Mouse (Mus musculus): ENCODE measurements around the gene Tceanc2.

Gene Tceanc2

DNA sequence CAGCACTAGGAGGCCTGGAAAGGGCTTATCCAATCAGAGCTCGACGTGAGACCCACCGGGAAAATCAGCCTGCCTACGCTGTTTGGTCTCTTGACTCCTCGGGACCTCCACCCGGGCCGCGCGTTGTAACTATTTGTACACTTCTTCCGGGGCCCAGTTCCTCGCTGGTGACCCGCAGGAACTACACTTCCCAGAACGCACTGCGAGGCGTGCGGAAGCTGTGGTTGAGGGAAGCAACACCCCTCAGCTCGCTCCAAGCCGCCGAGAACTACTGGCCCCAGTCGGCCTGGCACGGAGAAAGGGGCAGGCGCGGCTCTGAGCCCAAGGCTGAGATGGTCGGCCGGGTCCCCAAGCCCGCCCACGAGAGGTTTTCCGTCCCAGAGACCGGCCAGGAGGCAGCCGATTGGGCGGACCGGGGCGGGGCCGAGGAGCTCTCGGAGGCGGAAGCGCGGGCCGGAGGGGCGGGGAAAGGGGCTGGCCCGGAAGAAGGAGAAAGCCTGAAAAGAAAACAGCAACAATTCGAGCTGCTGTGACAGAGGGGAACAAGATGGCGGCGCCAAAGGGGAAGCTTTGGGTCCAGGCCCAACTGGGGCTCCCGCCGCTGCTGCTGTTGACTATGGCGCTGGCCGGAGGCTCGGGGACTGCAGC, 610 bp downstream of the Tceanc2 start, which contains the start of gene Tmem59:
Gene Tmem59 (plus strand): TSS at position 218 of the 648 bp plus-strand sequence.
- peak; percentile 96 to 98 for DNase-seq (ENCODE audit: low spot score in 2 of 2)

GRCm38 (mm10) chr4:107177506-107177905, 1.4 kb downstream of the Tceanc2 start:
- peak in 1 of 2 experiments; percentile 28 for DNase-seq (ENCODE audit: low spot score in 2 of 2)

DNA sequence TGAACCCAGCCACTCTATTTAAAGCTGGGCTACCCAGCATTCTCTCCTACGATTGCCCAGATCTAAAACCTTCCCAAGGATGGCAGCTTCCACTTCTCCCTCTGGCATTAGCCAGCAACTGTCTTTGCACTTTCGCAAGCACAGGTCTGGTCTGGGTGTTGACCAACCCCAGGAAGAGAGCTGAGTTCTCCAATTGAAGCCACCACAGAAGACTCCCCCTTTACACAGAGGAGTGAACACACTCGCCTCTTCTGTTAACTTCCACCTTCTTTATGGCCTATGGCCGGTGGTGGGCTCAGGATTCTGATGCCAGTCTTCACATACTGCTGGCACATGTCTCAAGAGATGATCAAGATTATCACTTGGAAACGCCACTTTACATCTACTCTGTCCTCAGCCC, 11.1 kb downstream of the Tceanc2 start:
- DNase-seq (ENCODE audit: low spot score in 2 of 2) = no peak

- no peak for DNase-seq (ENCODE audit: low spot score in 2 of 2)
Measured at GRCm38 (mm10) chr4:107166700-107167099, 12.2 kb downstream of the Tceanc2 start.

GRCm38 (mm10) chr4:107163756-107164587, 14.9 kb downstream of the Tceanc2 start:
- peak; percentile 40 to 76 for DNase-seq (ENCODE audit: low spot score in 2 of 2)

GRCm38 (mm10) chr4:107163341-107163740, 15.6 kb downstream of the Tceanc2 start:
- DNase-seq (ENCODE audit: low spot score in 2 of 2) = no peak

- DNase-seq (ENCODE audit: low spot score in 2 of 2) = no peak
Measured at GRCm38 (mm10) chr4:107160181-107160580, 18.7 kb downstream of the Tceanc2 start.

- no peak for DNase-seq (ENCODE audit: low spot score in 2 of 2)
Measured at GRCm38 (mm10) chr4:107159166-107159773, 19.6 kb downstream of the Tceanc2 start.

GRCm38 (mm10) chr4:107156983-107157401, 21.9 kb downstream of the Tceanc2 start:
- no peak for DNase-seq (ENCODE audit: low spot score in 2 of 2)

- no peak for DNase-seq (ENCODE audit: low spot score in 2 of 2)
Measured at GRCm38 (mm10) chr4:107152571-107152970, 26.3 kb downstream of the Tceanc2 start.

DNA sequence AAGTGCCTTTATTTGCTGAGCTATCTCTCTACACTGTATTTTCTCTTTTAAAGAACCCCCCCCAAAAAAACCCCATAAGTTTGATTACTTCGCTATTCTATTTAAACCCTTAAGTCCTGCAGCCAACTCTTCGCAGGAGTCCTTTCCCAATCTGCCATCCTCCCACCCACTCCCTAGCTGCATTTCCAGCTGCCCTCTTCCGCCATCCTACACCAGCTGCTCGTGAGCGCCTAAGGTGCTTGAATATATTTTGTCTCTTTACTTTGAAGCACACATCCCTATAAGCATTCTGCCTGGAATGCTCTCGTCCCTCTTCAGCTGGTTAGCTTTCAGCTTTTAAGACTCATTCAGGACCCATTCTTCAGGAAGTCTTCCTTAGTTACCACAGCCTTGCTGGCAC, 27.9 kb downstream of the Tceanc2 start:
- DNase-seq (ENCODE audit: low spot score in 2 of 2) = no peak

DNA sequence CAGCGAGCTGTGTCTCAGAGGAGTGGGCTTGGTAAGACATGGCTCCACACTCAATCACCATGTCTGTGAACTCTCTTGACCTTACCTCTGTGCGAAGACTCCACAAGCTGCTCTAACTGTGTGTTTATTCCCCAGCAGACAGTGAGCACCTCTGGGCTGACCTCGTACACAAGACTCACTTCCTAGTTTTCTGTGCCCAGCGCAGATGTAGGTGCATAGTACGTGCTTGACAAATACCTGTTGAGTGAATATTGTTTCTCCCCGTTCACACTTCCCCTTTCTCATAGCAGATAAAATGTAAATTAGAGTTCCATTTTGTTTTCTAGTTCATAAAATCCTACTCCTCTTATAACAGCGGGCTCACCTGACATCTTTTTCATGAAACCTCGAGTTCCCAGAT, 35.4 kb downstream of the Tceanc2 start:
- no peak for DNase-seq (ENCODE audit: low spot score in 2 of 2)

- no peak for DNase-seq (ENCODE audit: low spot score in 2 of 2)
Measured at GRCm38 (mm10) chr4:107139836-107140631, 38.9 kb downstream of the Tceanc2 start.

GRCm38 (mm10) chr4:107138948-107139835, 39.7 kb downstream of the Tceanc2 start:
- no peak for DNase-seq (ENCODE audit: low spot score in 2 of 2)

GRCm38 (mm10) chr4:107136531-107136930, 42.4 kb downstream of the Tceanc2 start:
- DNase-seq (ENCODE audit: low spot score in 2 of 2) = no peak

GRCm38 (mm10) chr4:107135663-107136062, 43.3 kb downstream of the Tceanc2 start:
- no peak for DNase-seq (ENCODE audit: low spot score in 2 of 2)

DNA sequence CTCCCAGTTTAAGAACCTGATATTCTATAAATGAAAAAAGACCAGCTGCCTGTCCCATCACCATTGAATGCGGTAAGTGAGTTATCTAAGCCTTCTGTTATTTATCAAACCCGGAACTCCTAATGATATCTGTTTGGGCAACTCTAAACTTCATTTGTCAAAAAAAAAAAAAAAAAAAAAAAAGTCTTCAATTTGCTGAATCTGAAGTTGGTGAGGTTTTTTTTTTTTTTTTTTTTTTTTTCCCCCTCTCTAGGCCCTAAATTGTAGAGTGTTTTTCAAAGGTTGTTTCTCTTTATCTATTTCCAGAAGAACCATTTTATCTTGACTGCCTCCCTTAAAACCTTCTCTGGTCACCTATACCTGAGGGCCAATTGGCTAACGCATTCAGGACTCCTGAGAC, 44.0 kb downstream of the Tceanc2 start:
- no peak for DNase-seq (ENCODE audit: low spot score in 2 of 2)

DNA sequence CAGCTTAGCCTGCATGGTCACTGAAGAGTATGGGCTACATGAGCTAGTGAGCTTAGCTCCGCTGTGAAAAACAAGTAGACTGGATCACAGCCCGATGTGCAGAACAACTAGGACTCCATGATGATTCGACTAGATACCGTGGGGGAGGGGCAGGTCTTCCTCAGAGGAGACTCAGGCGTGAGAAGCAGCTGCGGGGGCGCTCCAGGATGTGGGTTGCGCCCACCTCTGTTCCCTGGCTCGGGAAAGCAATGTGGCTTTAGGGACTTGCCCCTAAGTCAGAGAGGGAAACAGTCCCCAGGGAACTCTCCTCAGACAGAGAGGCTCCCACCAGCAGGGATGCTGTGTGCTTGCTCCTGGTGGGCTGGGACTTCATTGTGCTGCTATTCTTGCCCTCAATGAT, 48.4 kb downstream of the Tceanc2 start:
- no peak for DNase-seq (ENCODE audit: low spot score in 2 of 2)

DNA sequence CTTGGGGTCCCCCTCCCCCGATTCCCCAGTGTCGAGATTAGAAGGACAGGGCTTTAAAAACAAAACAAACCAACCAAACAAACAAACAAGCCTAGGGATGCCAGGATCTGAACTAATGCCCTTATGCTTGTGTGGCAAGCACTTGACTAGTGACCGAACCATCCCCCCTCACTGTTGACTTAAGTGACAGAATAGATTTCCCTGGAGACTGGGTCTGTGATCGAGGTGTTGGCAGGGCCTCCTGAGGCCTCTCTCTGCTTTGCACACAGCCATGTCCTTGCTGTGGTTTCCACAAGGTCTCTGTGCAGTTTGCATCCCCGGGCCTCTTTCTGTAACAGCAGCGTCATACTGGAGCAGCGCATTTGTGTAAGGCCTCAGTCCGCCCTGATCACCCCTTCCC, 49.5 kb downstream of the Tceanc2 start:
- DNase-seq (ENCODE audit: low spot score in 2 of 2) = no peak

DNA sequence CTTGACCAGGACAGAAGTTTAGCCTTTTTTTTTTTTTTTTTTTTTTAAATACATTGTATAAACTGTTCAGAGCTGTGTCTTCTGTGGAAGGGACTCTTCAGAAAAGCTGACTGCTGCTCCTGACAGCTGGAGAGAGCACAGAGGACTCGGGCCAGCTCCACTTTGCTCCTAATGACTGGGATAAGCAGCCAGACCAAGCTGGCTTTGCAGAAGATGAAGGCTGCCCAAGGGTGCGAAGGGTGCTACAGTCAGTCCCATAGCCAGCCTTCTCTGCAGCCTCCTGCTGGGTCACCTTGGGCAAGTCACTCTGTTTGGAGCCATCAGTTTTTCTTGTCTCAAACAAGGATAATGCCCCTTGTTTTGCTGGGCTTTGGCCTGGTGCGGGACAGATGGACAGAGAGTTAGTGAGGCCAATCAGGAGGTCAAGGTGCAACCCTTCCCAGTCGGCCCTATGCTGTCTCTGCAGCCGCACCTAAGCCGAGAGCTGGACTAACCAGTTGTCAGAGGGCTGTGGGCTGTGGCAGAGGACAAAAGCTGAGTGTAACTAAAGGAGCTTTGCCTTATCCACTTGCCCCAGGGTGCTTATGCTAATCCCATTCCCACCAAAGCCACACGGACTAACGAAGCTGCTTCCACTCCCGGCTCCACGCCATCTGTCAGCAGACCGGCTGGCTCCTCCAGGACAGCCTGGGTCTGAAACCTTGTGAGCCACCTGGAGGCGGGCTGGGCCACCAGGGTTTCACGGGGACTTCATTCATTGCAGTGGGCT, 50.8 kb downstream of the Tceanc2 start:
- DNase-seq (ENCODE audit: low spot score in 2 of 2) = no peak
